Mouse (Mus musculus) layer of hippocampus, postnatal 25 days (tissue): ENCODE data around the gene Dlx5. TPM values are rescaled to one million over a fixed set of nuclear protein-coding genes. Genes with fewer than 3 reads are reported as not detected.

Experiments
- DNase-seq, 2 experiments: peaks; one replicate each; pipeline ENCODE4 v3.0.0; 2022; ENCODE audit warnings: mixed read lengths in 2 of 2, low spot score in 1 of 2; ENCODE audit errors: extremely low spot score in 1 of 2
- total RNA-seq, 2 experiments: library from RNA; stranded (reverse); gene quantifications; 2 replicates each; pipeline ENCODE4 v1.2.3; 2021

Dlx5 gene
- total RNA-seq, 2 experiments from 2014 or later, result 4.2 to 6.1 TPM

DNA sequence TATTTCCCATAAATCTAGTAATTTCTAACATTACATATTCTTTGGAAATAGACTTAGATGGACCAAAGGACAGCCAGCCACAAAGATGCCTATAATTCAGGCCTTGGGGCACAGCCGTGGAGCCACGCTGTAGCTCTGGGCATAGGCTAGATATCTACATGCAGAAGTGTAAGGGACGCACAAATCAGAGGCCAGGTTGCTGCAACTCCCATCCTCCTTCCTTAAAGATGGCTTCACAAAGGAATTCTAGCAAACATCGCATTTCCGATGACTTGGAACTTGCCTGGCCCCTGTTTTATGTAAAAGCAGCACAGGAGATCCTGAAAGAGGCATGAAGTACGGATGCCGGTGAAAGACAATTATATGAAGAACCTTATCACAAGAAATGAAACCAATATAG is 5.2 kb downstream of the Dlx5 start:
- no peak for DNase-seq

DNA sequence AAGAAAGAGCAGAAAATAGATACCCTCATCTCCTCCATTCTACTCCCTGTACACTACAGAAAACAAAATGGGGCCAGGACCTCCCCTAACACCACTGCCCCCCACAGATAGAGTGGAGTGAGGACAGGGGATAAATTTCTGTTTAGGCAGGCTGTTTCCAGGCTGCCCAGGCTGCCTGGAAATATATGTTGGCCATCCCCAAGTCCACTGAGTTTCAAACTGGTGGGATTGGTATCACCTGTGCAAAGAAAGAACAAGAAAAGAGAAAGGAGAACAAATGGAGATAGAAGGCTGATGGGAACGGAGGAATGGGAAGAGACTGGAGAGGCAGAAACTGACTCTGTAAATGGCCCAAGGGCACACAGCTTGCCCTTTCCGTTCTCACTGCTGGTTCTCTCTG is 5.7 kb downstream of the Dlx5 start:
- no peak for DNase-seq

DNA sequence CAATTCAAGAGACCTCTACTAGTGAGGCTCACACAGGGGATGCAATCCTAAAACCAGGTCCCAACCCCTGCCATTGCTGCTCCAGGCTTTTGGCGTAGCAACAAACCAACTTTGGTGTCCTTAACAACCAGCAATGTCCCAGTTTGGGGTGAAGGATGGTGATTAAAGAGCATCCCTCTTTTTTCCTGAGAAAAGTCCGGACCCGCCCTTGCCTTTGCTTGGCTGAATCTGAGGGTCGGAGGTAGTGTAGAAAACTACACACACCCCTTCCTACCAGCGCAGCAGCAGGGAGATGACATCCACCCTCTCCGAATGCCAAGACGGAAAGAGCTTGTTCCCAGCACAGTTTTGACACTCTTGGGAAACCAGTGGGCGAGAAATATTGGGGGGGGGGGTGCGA is 6.2 kb downstream of the Dlx5 start:
- no peak for DNase-seq

DNA sequence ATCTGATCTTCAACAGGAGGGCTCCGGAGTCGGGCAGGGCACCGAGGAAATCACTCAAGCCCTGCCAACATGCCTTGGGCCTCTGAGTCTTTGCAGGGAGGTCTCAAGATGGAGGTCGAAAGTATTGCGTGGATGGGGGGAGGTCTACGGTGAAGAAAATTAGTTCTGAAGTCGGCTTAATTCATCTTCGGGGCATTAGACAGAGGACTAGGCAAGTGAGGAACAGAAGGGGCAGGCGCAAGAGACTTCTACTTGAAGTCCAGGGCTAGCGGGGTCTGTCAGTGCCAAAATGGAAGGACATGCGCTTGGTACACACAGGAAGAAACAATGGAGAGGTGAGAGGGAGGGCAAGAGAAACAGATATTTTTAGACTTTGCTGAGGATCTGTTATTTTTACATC is 6.7 kb downstream of the Dlx5 start:
- no peak for DNase-seq

DNA sequence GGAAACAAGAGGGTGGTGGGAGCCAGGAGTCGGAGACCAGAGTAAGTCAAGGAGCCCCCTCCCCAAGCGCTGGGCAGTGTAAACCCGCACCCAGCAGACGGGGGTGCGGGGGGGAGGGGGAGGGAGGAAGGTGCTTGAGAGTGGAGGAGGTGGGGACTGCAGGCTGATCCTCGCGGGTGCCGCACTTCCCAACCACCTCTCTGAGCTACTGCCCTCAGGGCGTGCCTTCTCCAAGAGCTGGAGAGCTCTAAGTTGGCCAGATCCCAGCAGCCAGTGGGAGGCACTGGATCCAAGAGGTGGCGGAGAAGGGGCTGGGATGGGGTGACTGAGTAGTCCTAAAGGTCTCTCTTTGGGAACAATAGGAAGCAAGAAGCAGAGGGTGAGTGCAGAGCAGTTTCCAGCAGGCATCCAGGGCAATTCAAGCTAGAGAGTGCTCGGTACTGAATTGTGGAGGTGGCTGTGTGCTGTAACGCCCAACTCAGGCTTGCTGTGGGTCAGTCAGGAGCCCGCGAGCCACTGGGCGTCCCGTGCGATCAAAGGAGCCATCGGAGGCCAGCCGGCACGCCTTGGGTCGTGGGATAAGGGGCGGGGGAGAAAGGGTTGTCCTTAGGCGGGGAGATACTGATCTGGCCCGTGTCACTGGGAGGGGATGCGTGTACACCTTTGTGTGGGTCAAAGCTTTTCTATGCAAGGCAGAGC is 7.7 kb downstream of the Dlx5 start:
- no peak for DNase-seq

DNA sequence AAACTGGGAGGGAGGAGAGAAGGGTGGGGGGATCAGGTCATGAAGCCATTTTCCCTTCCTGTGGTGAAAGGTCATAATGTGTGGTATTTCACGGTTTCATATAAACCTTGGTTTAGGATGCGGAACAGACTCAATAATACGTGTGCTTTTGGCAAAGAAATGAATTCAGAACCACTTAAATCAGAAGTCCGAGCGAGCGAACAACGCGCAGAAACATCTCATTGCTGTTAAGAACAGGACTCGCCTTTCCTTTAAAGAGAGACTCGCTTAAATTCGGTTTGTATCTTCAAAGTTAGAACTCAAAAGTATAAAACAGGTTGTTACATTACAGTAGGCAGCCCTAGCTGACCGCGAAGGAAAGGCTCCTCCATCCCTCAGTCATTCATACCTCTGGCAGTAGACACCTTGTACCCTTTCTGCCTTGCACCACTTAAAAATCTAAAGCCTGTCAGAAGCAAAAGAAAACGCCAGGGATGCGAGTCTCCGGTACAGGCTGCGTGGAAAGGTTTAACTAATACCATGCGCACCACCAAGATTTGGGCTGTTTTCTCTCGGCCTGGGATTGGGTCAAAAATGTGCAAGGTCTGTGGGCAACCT is 8.3 kb downstream of the Dlx5 start:
- no peak for DNase-seq

DNA sequence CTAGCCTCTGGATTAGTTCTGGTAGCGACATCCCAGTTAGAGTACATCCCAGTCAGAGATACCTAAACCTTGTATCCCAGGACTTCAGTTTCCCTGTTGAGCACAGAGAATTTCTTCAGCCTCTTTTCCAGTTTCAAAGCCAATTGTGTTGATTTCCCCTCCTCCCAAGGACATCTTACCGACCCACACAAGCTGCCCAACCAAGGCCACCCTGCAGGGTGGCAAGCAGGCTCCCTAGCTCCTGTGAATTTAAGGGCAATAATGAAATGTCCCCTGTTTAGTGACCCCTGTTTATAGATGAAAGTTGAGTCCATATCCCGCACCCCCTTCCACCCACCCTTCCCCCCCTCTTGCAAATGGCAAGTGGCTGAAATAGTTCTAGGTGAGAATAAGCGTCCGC is 9.0 kb downstream of the Dlx5 start:
- DNase-seq, result no peak

DNA sequence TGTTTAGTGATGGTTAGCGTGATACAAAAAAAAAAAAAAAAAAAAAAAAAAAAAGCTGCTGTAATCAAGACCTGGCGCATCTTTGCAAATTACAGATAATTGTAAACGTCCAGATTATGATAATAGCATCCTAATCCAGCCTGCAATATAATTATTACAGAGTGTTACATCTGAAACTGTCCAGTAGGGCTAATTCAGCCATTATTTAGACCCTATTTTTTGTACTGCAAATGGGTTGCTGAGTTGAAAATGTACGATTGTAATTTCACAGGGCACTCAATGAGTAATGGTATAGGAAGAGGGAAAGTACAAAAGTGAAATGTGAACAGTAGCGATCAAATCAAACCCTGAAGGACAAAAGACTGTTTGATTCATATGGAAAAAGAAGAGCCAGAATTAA is 10.2 kb downstream of the Dlx5 start:
- DNase-seq, result no peak

DNA sequence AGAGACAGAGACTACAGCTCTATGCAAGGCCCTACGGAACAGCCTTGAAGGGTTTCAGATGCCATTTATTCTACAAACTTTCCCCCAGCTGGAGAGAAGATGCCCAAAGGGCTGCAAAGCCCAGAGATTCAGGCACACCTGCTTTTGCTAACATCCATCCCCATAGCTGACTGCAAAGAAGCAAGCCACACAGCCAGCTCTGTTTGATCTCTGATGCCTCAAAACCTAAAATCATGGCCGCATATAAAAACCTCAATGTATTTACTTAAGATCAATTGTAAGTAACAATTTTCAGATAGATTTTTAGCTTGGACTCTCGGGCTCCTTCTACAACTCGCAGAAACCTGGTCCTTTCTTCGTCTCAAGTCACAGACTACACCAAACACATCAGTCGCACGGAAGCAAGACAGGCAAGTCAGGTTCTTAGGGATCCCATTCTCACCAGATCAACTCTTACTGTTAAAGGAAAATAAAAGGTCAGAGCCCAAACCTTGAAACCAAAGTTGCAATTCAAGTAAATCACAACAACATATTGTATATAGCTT is 10.9 kb downstream of the Dlx5 start:
- no peak for DNase-seq

DNA sequence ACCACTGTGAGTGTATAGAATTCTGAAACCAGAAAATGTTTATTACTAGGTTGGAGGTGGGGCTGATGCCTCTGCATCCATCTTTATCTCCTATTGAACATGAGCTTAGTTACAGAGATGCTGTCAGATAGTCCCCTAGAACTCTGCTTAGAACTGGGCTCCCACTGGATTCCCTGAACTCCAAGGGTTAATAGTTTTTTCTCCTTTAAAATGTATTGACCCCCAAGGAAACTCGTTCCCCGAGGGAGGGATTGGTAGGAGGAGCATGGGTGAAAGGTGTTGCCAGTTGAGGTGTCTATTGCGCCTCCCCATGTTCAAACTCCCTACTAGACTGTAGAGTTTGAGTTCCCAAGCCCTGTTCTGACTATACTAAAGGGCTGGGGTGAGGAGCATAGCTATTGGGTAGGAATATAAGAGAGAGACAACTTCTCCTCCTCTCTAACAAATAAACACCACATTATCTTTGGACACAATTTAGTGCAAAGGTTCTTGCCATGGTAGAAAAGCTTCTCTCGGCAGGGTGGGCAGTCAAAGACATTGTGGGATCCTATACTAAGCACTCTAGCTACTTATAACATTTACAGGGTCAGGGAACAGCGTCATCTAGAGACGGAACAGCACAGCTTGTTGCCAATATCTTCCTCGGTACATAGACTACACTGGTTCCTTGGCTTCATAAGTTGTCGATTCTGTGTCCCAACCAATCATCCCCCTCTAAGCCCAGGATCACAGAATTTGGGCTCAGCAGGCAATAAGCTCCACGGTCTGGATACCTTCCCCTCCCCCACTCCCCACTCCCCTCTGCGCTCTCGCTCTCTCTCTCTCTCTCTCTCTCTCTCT is 11.7 kb downstream of the Dlx5 start:
- DNase-seq, result no peak

DNA sequence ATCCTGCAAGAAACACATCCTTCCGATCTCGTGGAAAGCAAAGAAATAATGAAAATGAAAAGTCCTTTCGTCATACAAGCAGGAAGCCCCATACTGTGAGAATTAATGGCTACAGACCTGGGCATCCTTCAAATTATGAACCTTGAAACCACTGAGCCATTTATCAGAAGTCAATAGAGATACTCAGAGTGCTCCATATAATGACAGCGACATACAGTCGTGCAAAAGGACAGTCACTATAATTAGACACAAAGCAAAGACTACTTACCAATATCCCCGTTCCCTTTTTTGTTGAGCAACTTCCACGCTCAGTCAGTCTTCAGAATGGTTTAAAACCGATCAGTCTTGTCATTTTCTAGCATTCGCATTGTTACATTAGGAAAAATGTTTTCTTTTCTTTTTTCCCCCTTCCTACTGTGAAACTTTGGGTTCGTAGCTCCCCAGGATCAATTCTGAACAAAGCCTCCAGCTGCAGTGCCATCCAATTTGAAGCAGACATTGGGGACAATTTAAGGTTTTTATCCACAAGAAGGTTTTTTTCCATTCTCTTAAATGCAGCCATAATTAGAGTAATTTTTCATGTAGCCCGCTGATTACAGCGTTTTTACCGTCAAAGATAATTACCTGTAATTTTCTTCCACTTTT is 12.7 kb downstream of the Dlx5 start:
- DNase-seq, result no peak

DNA sequence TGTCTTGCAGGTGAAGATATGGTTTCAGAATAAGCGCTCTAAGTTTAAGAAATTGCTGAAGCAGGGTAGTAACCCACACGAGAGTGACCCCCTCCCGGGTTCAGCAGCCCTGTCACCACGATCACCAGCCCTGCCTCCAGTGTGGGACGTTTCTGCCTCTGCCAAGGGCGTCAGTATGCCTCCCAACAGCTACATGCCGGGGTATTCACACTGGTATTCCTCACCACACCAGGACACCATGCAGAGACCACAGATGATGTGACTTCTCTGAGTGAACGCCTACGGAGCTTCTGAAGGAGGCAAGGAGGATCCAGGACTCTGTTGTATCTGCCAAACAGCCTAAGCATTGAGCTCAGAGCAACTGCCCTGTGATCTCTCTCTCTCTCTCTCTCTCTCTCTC is 14.9 kb downstream of the Dlx5 start:
- DNase-seq, result no peak

DNA sequence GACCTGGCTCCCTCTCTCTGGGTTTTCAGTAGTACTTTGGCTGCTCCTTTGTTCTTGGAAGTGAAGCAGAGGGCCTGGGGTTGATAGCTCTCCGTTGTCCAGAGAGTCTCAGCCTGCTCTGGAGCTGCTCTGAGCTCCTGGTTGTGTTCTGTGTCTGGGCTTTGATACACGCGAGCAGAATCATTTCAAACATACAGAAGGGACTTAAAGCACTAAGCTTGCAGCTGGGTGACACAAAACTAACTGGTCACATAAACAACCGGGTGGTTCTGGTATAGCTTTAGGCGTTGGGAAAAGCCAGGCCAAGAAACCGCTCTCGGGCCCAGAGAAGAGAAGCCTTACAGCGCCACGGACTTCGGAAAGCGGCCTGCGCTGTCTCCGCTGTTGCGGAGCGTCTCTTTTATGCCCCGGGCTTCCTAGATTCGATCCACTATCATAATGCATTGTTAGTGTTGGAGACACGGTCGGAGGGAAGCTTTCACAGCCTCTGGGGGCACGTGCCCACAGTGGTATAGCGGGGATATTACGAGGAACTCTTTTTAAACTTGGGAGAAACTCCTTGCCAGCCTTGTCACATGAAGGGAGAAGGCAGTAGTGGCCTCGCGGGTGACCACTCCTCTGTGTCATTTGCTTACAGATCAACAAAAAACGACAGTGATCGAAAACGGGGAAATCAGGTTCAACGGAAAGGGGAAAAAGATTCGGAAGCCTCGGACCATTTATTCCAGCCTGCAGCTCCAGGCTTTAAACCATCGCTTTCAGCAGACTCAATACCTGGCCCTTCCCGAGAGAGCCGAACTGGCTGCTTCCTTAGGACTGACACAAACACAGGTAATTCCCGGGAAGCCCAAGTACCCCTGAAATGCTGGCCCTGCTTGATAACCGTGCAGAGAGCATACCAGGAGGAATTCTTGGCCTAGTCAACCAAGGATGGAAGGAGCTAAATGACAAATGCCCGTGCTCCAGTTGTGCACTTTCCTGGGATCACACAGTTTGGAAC is 17.1 kb downstream of the Dlx5 start:
- DNase-seq, result no peak

DNA sequence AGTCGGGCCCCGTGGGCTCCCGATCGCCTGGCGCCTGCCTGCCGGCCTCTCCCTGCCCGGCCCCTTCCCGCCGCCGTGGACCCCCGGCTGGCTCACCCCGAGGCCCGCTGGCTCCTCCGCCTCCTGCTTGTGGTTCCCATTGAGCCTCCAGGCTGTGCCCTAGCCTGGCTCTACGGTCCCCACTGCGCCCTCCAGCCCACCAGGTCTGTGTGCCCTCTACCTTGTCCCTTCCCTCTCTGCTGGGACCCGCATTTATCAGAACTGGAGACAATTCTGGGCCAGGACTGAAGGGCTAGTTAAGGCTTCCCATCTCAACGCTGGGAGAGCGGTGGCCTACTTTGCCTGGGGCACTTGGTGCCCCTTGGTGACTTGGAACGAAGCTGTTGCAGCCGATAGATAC is 17.9 kb downstream of the Dlx5 start:
- no peak for DNase-seq

DNA sequence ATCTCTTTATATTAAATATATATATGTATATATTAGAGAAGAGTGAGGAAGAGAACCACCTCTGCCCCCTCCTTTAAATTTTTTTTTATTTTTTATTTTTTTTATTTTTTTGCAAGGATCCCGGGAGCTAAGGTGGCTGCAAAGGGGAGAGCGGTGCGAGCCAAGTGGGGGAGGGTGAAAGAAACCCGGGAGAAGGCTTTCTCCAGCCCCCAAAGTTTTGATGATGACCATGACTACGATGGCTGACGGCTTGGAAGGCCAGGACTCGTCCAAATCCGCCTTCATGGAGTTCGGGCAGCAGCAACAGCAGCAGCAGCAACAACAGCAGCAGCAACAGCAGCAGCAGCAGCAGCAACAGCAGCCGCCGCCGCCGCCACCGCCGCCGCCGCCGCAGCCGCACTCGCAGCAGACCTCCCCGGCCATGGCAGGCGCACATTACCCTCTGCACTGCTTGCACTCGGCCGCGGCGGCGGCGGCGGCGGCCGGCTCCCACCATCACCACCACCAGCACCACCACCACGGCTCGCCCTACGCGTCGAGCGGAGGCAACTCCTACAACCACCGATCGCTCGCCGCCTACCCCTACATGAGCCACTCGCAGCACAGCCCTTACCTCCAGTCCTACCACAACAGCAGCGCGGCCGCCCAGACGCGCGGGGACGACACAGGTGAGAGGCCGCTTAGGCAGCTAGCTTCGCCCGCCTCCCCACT is 18.6 kb downstream of the Dlx5 start, which contains the start of gene Dlx6:
Gene Dlx6, plus strand, starts transcription at position 175 of the 711 bp plus-strand sequence.
- DNase-seq, result no peak

DNA sequence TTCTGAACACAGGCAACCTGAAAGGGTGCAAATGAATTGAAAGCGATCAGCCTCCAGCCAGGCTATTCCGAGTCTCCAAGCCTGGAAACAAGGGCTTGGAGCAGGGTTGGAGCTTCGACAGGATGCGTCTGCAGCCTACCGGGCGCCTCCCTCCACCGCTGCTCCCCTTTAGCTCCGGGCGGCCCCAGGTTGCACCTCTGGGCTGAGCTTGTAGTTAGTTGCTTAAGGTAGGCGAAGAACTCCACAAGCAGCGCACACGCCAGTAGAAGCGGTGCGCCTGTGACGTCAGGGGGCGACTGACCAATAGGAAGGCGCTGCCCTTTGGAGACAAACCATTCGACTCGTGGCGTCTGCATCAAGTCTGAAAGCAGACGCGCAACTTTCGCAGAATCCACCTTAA is 19.3 kb downstream of the Dlx5 start:
- no peak for DNase-seq

DNA sequence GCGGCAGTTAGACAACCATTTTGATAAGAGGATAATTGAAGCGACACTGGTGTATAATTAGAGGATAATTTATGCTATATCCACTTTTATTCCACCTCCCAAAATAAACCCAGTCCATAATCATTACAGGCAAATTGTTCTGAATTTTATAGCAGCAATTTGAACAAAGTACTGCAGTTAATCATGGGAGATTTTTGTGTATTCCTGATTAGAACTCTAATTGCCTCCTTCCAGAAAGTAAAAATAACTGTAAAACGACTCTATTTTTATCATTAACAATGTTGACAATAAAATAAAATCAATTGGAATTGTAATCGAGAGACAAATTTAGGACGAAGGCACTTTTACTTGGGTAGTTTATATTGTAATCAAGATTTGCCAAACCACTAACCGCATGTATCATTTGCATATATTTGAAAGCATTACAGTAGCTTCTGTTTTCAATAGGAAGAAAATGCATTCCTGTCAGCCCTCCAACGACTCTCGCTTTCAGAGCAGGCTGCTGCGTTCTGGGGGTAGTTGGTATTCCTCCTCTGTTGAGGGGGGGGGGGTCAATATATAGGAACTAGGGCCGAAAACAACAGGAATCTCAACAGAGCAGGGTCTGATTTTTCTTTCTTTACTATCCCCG is 20.0 kb downstream of the Dlx5 start:
- no peak for DNase-seq

DNA sequence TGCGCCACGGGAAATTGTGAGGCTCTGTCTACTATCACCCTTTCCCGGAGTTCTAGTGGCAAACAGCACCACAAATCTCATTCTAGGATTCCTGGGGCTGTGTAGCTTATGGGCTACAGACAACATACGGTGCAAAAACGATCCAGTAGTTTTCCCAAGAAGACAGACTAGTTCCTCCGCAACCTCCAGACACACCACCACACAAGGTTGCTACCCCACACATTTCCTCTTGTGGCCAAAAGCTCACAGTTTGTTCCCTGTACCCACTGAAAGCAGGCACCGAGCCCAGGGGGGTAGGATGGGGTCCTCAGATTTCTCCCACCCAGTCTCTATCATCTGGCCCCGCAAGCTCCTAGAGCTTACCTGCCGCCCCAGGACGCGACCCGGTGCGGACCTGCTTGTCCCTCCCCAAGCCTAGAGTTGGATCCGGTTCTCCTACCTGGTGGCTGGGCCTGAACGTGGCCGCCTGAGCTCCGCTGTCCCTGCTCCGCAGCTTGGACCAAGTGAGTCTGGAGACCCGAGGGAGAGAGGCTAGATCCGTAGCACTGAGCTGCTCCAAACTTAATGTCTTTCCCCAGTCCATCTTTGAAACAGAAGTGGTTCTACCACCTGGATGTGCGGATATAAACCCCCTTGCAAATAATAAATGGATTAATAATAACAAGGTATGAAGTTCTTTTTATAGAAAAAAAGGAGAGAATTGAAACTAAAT is 20.6 kb downstream of the Dlx5 start:
- DNase-seq, result no peak
